Mouse (Mus musculus) kidney, embryonic 14.5 days (tissue): ENCODE measurements around the gene Fam222b. TPM values are rescaled to one million over a fixed set of nuclear protein-coding genes. Genes with fewer than 3 reads are reported as not detected.
A peak's percentile ranks its signal among the peaks of the same experiment; 100 is the strongest.

Source experiments
- ATAC-seq: fragments of 200-750 bp; cut with Nextera tagmentation; 2 replicates; pipeline ENCODE4 v1.8.0; 2017; ENCODE audit warnings: moderate number of reproducible peaks, mild to moderate bottlenecking, moderate TSS enrichment, moderate library complexity; ENCODE audit not compliant: low FRiP score, low TSS enrichment
- H3K27ac ChIP-seq: fragments of 300-500 bp; sonication (generic); 2 replicates; pipeline ENCODE4 v1.5.1; 2014; ENCODE audit warnings: low read depth, mild to moderate bottlenecking, low read length, moderate library complexity, mixed read lengths
- H3K27me3 ChIP-seq: fragments of 300-500 bp; sonication (generic); 2 replicates; pipeline ENCODE4 v1.6.1; 2014; ENCODE audit warnings: mild to moderate bottlenecking, low read length; ENCODE audit not compliant: control insufficient read depth, insufficient read depth
- H3K36me3 ChIP-seq: fragments of 300-500 bp; sonication (generic); 2 replicates; pipeline ENCODE4 v1.6.1; 2014; ENCODE audit warnings: low read length, mixed read lengths; ENCODE audit not compliant: control insufficient read depth, insufficient read depth
- H3K4me1 ChIP-seq: fragments of 300-500 bp; sonication (generic); 2 replicates; pipeline ENCODE4 v1.6.1; 2014; ENCODE audit warnings: low read length, mixed read lengths; ENCODE audit not compliant: control insufficient read depth, insufficient read depth
- H3K4me2 ChIP-seq: fragments of 300-500 bp; sonication (generic); replicated peaks from 2 replicates; pipeline ENCODE4 v1.6.1; 2014; ENCODE audit warnings: low read depth, mild to moderate bottlenecking, low read length
- H3K4me3 ChIP-seq: fragments of 300-500 bp; sonication (generic); 2 replicates; pipeline ENCODE4 v1.5.1; 2014; ENCODE audit warnings: mild to moderate bottlenecking, low read length
- H3K9ac ChIP-seq: fragments of 300-500 bp; sonication (generic); 2 replicates; pipeline ENCODE4 v1.6.1; 2014; ENCODE audit warnings: low read depth, mild to moderate bottlenecking, low read length, moderate library complexity
- H3K9me3 ChIP-seq: fragments of 300-500 bp; sonication (generic); 2 replicates; pipeline ENCODE4 v1.6.1; 2016; ENCODE audit warnings: low read length; ENCODE audit not compliant: control insufficient read depth
- WGBS: fragments of 180-500 bp; shearing (Covaris S2); extraction: QIAGEN DNeasy Blood & Tissue Kit; methylation state at CpG from one replicate; pipeline ENCODE4 v1.1.7; 2014; 5-methylcytosine and 5-hydroxymethylcytosine counted together
- polyA plus RNA-seq: library from polyadenylated mRNA; unstranded; fragments of >200 nt; fragmentation: Nextera tagmentation; extraction: Ambion mirVana; gene quantifications from 2 replicates; pipeline ENCODE4 v1.2.1, GENCODE M21; 2014

Gene Fam222b
- polyA plus RNA-seq, 1 experiment from 2014 or later, result 16.9 TPM

DNA sequence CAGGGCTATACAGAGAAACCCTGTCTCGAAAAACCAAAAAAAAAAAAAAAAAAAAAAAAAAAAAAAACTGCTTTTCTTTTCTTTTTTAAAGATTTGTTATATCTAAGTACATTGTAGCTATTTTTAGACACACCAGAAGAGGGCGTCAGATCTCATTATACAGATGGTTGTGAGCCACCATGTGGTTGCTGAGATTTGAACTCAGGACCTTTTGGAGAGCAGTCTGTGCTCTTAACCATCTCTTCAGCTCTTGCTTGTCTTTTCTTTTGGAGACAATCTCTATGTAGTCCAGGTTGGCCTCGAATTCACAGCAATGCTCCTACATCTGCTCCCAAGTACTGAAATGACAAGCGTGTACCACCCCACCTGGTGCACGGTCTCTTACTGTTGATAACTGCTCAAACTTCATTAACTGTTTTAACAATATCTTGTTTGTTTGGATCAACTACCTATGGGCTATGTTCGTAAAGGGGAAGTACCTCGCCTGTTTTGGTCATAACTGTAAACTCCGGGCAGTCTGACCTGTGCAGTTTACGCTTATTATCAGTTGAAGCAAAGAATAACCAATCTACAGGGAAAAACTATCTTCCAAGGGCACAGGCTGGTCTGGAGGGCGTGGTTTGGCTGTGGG is 81.4 kb downstream of the Fam222b start:
- peaks cover 17% of the 10 kb centered on the region for H3K4me1 ChIP-seq
- H3K27ac ChIP-seq, result peak overlapping the region; percentile 98
- peak overlapping the region; percentile 60 for H3K4me3 ChIP-seq
- H3K27me3 ChIP-seq, result no peaks in the 10 kb centered on the region
- H3K36me3 ChIP-seq, result peaks cover 22% of the 10 kb centered on the region
- peak overlapping the region; percentile 59 for H3K4me2 ChIP-seq
- ATAC-seq, result no peak
- H3K9me3 ChIP-seq, result no peaks in the 10 kb centered on the region
- WGBS, result 4% methylated on average over 9 of the region's 10 CpGs
- H3K9ac ChIP-seq, result peak overlapping the region; percentile 60

- peak; percentile 65 for ATAC-seq
- peak within 1 kb of the TSS; percentile 59 for H3K4me2 ChIP-seq
- H3K4me1 ChIP-seq, result peaks cover 23% of the 10 kb centered on the region
- no peaks in the 10 kb centered on the region for H3K27me3 ChIP-seq
- peak within 1 kb of the TSS; percentile 98 for H3K27ac ChIP-seq
- H3K9me3 ChIP-seq, result no peaks in the 10 kb centered on the region
- H3K4me3 ChIP-seq, result peak within 1 kb of the TSS; percentile 60
- under 1% methylated on average over 32 of the region's 32 CpGs for WGBS
- H3K9ac ChIP-seq, result peak within 1 kb of the TSS; percentile 60
- peaks cover 27% of the 10 kb centered on the region for H3K36me3 ChIP-seq
Measured at GRCm38 (mm10) chr11:78176402-78176862, 82.0 kb downstream of the Fam222b start, which contains the start of the genes Nek8 and Tlcd1. Nek8 (minus strand) TSS chr11:78176675. Tlcd1 (plus strand) TSS chr11:78176711.

GRCm38 (mm10) chr11:78176905-78177331 is 82.5 kb downstream of the Fam222b start:
- H3K27me3 ChIP-seq, result no peaks in the 10 kb centered on the region
- H3K4me3 ChIP-seq, result peak overlapping the region; percentile 60
- peaks cover 32% of the 10 kb centered on the region for H3K36me3 ChIP-seq
- peak overlapping the region; percentile 98 for H3K27ac ChIP-seq
- peaks cover 28% of the 10 kb centered on the region for H3K4me1 ChIP-seq
- peak overlapping the region; percentile 59 for H3K4me2 ChIP-seq
- peak overlapping the region; percentile 60 for H3K9ac ChIP-seq
- ATAC-seq, result no peak
- H3K9me3 ChIP-seq, result no peaks in the 10 kb centered on the region
- WGBS, result under 1% methylated on average over 23 of the region's 23 CpGs

DNA sequence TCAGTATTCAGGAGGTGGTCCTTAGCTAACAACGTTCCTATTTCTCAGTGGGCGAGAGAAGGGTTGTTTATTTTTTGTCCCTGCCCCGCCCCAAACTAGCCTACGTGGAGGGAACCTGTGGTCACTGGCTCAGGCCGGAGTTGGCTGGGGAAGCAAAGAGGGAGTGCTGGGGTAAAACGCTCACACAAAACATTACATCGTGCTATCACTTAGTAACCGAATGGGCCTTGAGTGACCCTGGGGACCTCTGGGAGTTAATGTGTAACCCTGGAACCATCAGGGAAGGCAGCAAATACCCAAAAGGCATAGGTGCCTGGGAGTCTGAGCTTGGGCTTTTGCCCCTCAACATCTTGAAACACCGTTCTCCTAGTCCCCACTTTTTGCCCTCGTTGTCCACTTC is 83.0 kb downstream of the Fam222b start:
- H3K4me1 ChIP-seq, result peaks cover 32% of the 10 kb centered on the region
- WGBS, result under 1% methylated on average over 10 of the region's 10 CpGs
- peak overlapping the region; percentile 59 for H3K4me2 ChIP-seq
- peak; percentile 32 for ATAC-seq
- H3K9me3 ChIP-seq, result no peaks in the 10 kb centered on the region
- peak overlapping the region; percentile 98 for H3K27ac ChIP-seq
- H3K9ac ChIP-seq, result peak overlapping the region; percentile 42; the same call in 1 of the 2 replicates
- no peaks in the 10 kb centered on the region for H3K27me3 ChIP-seq
- H3K4me3 ChIP-seq, result peak overlapping the region; percentile 60
- peaks cover 35% of the 10 kb centered on the region for H3K36me3 ChIP-seq

GRCm38 (mm10) chr11:78177903-78178858 is 83.7 kb downstream of the Fam222b start:
- H3K4me1 ChIP-seq, result peaks cover 32% of the 10 kb centered on the region
- H3K4me2 ChIP-seq, result peak overlapping the region; percentile 59
- peaks cover 34% of the 10 kb centered on the region for H3K36me3 ChIP-seq
- peak overlapping the region; percentile 69 for H3K9ac ChIP-seq
- H3K4me3 ChIP-seq, result peak overlapping the region; percentile 60
- H3K27me3 ChIP-seq, result no peaks in the 10 kb centered on the region
- peak overlapping the region; percentile 98 for H3K27ac ChIP-seq
- no peaks in the 10 kb centered on the region for H3K9me3 ChIP-seq
- peak; percentile 75 for ATAC-seq
- under 1% methylated on average over 66 of the region's 84 CpGs for WGBS

GRCm38 (mm10) chr11:78178859-78179437 is 84.5 kb downstream of the Fam222b start:
- peaks cover 32% of the 10 kb centered on the region for H3K4me1 ChIP-seq
- WGBS, result under 1% methylated on average over 29 of the region's 29 CpGs

DNA sequence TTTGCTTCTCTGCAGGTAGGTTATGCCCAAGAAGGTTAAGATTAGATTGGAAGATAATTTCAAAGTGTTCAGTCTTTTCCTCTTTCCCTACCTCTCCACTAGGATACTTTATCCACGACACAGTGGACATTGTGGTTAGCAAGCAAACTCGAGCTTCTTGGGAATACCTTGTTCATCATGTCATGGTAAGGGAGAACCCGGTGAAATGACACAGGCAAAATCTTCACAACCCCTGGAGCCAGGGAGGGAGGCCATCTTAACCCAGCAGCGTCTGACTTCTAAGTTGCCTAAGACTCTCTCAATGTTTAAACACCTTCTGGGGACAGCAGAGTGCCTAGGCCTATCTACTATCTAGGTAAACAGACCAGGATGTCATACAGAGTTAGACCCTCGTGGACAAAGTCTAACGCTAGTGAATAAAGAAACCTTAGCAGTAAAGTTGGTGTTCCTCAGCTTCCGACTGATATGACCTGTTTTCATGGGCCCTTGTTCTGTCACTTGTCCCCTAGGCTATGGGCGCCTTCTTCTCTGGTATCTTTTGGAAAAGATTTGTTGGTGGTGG is 85.1 kb downstream of the Fam222b start:
- no peak for ATAC-seq
- H3K9ac ChIP-seq, result peak overlapping the region; percentile 69
- no peaks in the 10 kb centered on the region for H3K9me3 ChIP-seq
- peaks cover 32% of the 10 kb centered on the region for H3K4me1 ChIP-seq
- peak overlapping the region; percentile 60 for H3K4me3 ChIP-seq
- WGBS, result 28% methylated on average over 8 of the region's 8 CpGs
- H3K36me3 ChIP-seq, result peaks cover 34% of the 10 kb centered on the region
- H3K27ac ChIP-seq, result peak overlapping the region; percentile 98; the same call in 1 of the 2 replicates
- peak overlapping the region; percentile 59 for H3K4me2 ChIP-seq
- no peaks in the 10 kb centered on the region for H3K27me3 ChIP-seq

More at GRCm38 (mm10) chr11:78178859-78179437, 84.5 kb downstream of the Fam222b start:
- Histone ChIP-seq H3K36me3 (peaks cover 34% of the 10 kb centered on the region), H3K27ac (peak overlapping the region; percentile 98), H3K4me3 (peak overlapping the region; percentile 60), H3K27me3 (no peaks in the 10 kb centered on the region), H3K4me2 (peak overlapping the region; percentile 59), H3K9me3 (no peaks in the 10 kb centered on the region), H3K9ac (peak overlapping the region; percentile 69)
- ATAC-seq, result no peak; the same call in 1 of the 2 replicates

DNA sequence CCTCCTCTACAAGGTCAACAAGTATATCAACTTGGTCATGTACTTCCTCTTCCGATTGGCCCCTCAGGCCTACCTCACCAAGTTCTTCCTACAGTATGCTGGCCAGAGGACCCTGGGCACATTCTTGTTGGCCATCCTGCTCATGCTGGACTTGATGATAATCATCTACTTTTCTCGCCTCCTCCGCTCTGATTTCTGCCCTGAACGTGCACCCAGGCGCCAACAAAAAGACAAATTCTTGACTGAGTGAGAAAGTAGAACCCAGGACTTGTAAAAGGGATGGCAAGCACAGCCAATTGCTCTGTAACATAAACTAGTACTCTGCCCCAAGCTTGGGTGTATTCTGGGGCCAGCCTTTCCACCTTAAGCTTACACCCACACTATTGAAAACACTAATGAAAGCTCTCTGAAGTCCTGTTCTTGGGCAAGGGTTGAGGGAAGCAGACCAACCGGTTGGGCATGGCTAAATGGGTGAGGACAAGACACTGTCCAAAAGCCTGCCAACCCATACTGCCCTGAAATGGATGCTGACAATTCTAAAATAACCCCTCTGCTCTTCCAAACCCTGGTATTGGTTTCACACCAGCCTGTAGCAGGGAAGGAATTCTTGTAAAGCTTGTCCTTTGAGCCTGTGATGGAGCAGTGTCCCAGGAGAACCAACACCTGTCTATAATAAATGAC is 85.8 kb downstream of the Fam222b start:
- Histone ChIP-seq H3K4me1 (peaks cover 32% of the 10 kb centered on the region), H3K4me2 (peak overlapping the region; percentile 59), H3K4me3 (peak overlapping the region; percentile 60; the same call in 1 of the 2 replicates), H3K9me3 (no peaks in the 10 kb centered on the region), H3K36me3 (peaks cover 34% of the 10 kb centered on the region), H3K27ac (0 out of 2 replicates have a peak overlapping the region, but pooled peaks have one; percentile 7), H3K9ac (peak overlapping the region; percentile 69; the same call in 1 of the 2 replicates), H3K27me3 (no peaks in the 10 kb centered on the region)
- WGBS, result 70% methylated on average over 6 of the region's 6 CpGs
- ATAC-seq, result no peak
